Mouse (Mus musculus): ENCODE results near the gene Gabbr2.

GRCm38 (mm10) chr4:46676646-46677045 lies 315.0 kb downstream of the Gabbr2 start:
- no peak for TF ChIP-seq POLR2A (IDR thresholded peaks at IDR 0.05; ENCODE audit: insufficient read depth, low read length)
- no peak for TF ChIP-seq CTCF (IDR thresholded peaks at IDR 0.05; ENCODE audit: low read depth, low read length)

Data from ES-Bruce4 (cell line).